Mouse (Mus musculus) ES-Bruce4 (cell line): Measurements from ENCODE around the gene Mybbp1a. TPM values are rescaled to one million over a fixed set of nuclear protein-coding genes. Genes with fewer than 3 reads are reported as not detected.

Source experiments
- H3K27ac ChIP-seq: 2 replicates; pipeline ENCODE4 v1.5.1; 2012; ENCODE audit warnings: low read length, inconsistent platforms; ENCODE audit not compliant: insufficient read depth
- H3K27me3 ChIP-seq: 2 replicates; pipeline ENCODE4 v1.6.1; 2012; ENCODE audit warnings: mild to moderate bottlenecking, low read length, inconsistent platforms; ENCODE audit not compliant: control insufficient read depth, poor library complexity, insufficient read depth, severe bottlenecking
- H3K36me3 ChIP-seq: 2 replicates; pipeline ENCODE4 v1.6.1; 2012; ENCODE audit warnings: inconsistent platforms, mild to moderate bottlenecking, low read length, moderate library complexity; ENCODE audit not compliant: control insufficient read depth, poor library complexity, insufficient read depth, severe bottlenecking
- H3K4me1 ChIP-seq: one replicate; pipeline ENCODE4 v1.8.1; 2011; ENCODE audit warnings: low read length; ENCODE audit not compliant: control insufficient read depth, insufficient read depth
- H3K4me3 ChIP-seq: 2 replicates; pipeline ENCODE4 v1.5.1; 2011; ENCODE audit warnings: low read depth, mild to moderate bottlenecking, low read length
- H3K9ac ChIP-seq: 2 replicates; pipeline ENCODE4 v1.6.1; 2012; ENCODE audit warnings: low read depth, mild to moderate bottlenecking, inconsistent platforms; ENCODE audit not compliant: poor library complexity, severe bottlenecking
- H3K9me3 ChIP-seq: replicated peaks from 2 replicates; pipeline ENCODE4 v1.6.1; 2012; ENCODE audit warnings: mild to moderate bottlenecking, low read length, inconsistent platforms; ENCODE audit not compliant: control insufficient read depth, poor library complexity, insufficient read depth, severe bottlenecking
- CTCF ChIP-seq: IDR thresholded peaks from one replicate; pipeline ENCODE4 v1.8.1; 2011; ENCODE audit warnings: low read depth, low read length
- EP300 ChIP-seq: IDR thresholded peaks from 2 replicates; pipeline ENCODE4 v1.6.1; 2011; ENCODE audit warnings: low read depth, low read length; ENCODE audit not compliant: insufficient read depth
- POLR2A ChIP-seq: IDR thresholded peaks from one replicate; pipeline ENCODE4 v1.8.1; 2011; ENCODE audit warnings: low read length; ENCODE audit not compliant: insufficient read depth
- polyA plus RNA-seq: library from polyadenylated mRNA; stranded (reverse); fragments of >200 nt; gene quantifications from 2 replicates; pipeline ENCODE4 v1.2.4, GENCODE M21; 2011; ENCODE audit warnings: low read depth; ENCODE audit not compliant: missing spikeins, insufficient read depth, insufficient read length

The Mybbp1a gene
- polyA plus RNA-seq, 1 experiment = 296 TPM

DNA sequence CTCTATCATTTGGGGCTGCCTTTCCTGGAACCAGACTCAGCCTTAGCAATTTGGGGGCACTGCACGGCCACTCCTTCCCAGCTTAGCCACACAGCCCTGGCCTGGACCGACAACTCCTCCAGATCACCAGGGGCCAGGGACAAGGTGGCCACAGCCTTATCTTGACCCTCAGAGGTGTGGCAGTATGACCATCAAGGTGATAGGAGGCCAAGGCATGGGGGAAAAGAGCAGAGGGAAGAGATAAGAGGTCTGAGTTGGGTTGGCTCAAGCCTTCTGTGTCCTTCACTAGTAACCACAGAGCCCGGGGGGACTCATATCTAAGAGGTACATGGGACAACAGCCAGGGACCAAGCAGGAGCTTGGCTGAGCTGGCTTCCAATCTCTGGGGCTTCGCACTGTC, 40.8 kb downstream of the Mybbp1a start:
- Histone ChIP-seq H3K4me3 (no peak overlapping the region), H3K27ac (no peak overlapping the region), H3K9ac (no peak overlapping the region), H3K4me1 (no peaks in the 10 kb centered on the region), H3K36me3 (no peaks in the 10 kb centered on the region), H3K27me3 (no peaks in the 10 kb centered on the region), H3K9me3 (no peaks in the 10 kb centered on the region)
- TF ChIP-seq CTCF (no peak), EP300 (no peak), POLR2A (no peak)

DNA sequence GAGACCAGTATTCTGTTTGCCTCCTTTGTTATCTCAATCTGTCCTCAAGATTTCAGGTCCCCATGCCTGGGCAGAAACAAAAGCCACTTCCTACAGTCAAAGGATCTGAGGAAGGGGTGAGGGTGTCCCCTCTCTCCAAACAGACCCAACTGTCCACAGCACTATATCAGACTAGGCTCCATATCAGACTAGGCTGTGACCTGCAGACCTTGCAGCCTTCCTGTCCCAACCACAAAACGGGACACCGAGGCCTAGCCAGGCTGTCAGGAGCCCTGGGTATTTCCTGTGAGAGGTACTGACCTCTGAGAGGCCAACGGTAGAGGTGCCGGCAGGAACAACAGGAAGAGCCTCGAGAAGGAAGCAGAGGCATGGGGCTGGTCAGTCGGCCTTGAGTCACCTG, 43.4 kb downstream of the Mybbp1a start:
- Histone ChIP-seq H3K9me3 (no peaks in the 10 kb centered on the region), H3K36me3 (no peaks in the 10 kb centered on the region), H3K9ac (no peak overlapping the region), H3K4me1 (no peaks in the 10 kb centered on the region), H3K4me3 (no peak overlapping the region), H3K27ac (no peak overlapping the region), H3K27me3 (0 out of 2 replicates have a peak, but pooled peaks cover 2% of the 10 kb centered on the region)
- no peak for TF ChIP-seq CTCF
- TF ChIP-seq POLR2A = no peak
- no peak for TF ChIP-seq EP300

DNA sequence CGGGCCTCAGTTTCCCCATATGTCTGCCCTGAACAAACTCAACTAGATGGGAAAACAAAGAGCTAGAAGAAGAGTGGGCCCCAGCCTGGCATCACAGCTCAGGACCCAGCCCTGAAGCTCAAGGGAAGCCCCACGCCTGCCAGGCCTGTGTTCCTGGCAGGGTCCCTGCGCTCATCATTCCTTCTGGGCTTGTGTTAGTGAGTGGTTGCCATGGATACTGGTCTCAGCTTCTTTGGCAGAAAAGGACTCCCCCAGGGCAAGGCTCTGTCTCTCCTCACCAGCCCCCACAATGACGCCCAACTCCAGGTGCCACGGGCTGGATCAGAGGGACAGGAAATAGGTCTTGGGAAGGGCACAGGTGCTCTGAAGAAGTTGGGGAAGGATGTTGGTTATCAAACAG, 44.0 kb downstream of the Mybbp1a start:
- H3K4me3 ChIP-seq = no peak overlapping the region
- no peak overlapping the region for H3K27ac ChIP-seq
- 0 out of 2 replicates have a peak, but pooled peaks cover 2% of the 10 kb centered on the region for H3K27me3 ChIP-seq
- H3K4me1 ChIP-seq = no peaks in the 10 kb centered on the region
- H3K36me3 ChIP-seq = no peaks in the 10 kb centered on the region
- H3K9me3 ChIP-seq = no peaks in the 10 kb centered on the region
- no peak overlapping the region for H3K9ac ChIP-seq
- TF ChIP-seq POLR2A (no peak), EP300 (no peak), CTCF (no peak)

DNA sequence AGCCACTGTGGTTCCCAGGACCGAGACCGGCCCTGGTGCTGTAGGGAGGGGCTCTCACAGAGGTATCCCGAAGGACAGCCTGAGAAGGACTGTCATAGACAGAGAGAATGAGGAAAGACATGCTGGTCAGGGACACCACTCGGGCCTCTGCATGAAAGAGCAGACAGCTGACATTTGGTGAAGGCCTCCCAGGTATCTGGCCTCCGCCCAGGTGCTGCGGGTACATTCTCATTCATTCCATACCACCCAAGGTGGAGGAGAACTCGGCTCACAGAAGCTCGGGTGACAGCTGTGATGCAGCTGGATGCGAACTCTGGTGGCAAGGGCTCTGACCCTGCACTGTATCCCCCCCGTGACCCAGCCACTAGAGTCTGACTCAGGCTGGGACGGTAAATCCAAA, 44.8 kb downstream of the Mybbp1a start:
- no peaks in the 10 kb centered on the region for H3K4me1 ChIP-seq
- no peaks in the 10 kb centered on the region for H3K36me3 ChIP-seq
- no peak overlapping the region for H3K27ac ChIP-seq
- TF ChIP-seq CTCF (no peak), POLR2A (no peak), EP300 (no peak)
- peaks cover 4% of the 10 kb centered on the region; the same call in 1 of the 2 replicates for H3K27me3 ChIP-seq
- H3K4me3 ChIP-seq = no peak overlapping the region
- H3K9me3 ChIP-seq = no peaks in the 10 kb centered on the region
- H3K9ac ChIP-seq = no peak overlapping the region

DNA sequence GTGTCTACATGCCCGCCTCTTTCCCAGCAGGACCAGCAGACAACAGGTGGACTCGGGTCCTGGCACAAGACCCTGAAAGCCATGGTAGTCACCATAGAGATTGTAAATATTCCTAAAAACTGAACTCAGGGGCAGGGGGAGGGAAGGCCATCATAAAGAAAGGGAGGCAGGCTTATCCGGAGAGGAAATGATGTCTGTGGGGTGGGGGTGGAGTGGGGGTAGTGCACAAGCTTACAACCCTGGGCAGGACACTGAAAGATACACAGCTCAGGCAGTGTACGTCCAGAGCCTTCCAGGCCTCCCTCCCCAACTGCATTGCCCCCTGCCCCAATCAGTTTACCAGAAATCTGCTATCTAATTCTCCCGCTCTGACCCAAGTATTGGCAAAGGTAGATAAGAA, 46.0 kb downstream of the Mybbp1a start:
- Histone ChIP-seq H3K27me3 (peaks cover 4% of the 10 kb centered on the region; the same call in 1 of the 2 replicates), H3K36me3 (no peaks in the 10 kb centered on the region), H3K4me3 (no peak overlapping the region), H3K9me3 (no peaks in the 10 kb centered on the region), H3K4me1 (no peaks in the 10 kb centered on the region), H3K9ac (no peak overlapping the region), H3K27ac (no peak overlapping the region)
- no peak for TF ChIP-seq POLR2A
- no peak for TF ChIP-seq CTCF
- TF ChIP-seq EP300 = no peak

DNA sequence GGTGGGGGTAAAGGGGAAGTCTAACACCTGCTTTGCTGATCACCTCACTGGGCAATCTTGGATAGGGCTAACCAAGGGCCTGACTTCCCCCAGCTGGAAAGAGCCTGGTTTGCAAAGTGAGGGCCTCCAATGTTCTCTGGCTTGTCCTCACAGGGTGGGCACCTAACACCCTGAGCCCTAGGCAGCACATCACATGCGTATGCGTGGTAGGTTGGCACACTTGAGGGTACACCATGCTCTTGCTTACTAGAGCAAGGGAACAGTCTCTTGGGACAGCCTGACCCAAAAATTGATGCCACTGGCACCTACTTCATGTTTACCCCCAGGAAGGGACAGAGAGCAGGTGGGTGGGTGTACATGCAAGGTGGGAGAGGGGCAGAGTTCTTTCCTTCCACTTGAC, 46.6 kb downstream of the Mybbp1a start:
- Histone ChIP-seq H3K4me1 (no peaks in the 10 kb centered on the region), H3K9me3 (no peaks in the 10 kb centered on the region), H3K4me3 (no peak overlapping the region), H3K9ac (no peak overlapping the region), H3K36me3 (no peaks in the 10 kb centered on the region), H3K27ac (no peak overlapping the region), H3K27me3 (peaks cover 4% of the 10 kb centered on the region; the same call in 1 of the 2 replicates)
- no peak for TF ChIP-seq EP300
- TF ChIP-seq CTCF = no peak
